Mouse (Mus musculus) hematopoietic stem cell, adult 5-6 weeks (primary cell): ENCODE data around the gene Arid1b. TPM values are rescaled to one million over a fixed set of nuclear protein-coding genes. Genes with fewer than 3 reads are reported as not detected.

Experiments used
- ATAC-seq, 2 experiments: fragments of 125-278 bp in 1 of 2; replicated peaks in 1 of 2; 2 replicates each; pipeline ENCODE4 v1.8.0; 2016 to 2017; ENCODE audit warnings: inconsistent platforms in 2 of 2, mild to moderate bottlenecking in 2 of 2, moderate number of reproducible peaks in 2 of 2, low read depth in 1 of 2, moderate TSS enrichment in 1 of 2; ENCODE audit not compliant: low FRiP score in 2 of 2, poor library complexity in 2 of 2, severe bottlenecking in 2 of 2, insufficient read depth in 1 of 2, low TSS enrichment in 1 of 2
- total RNA-seq: library from RNA; stranded (forward); fragments of 172-1452, 232-1000 nt; gene quantifications from 2 replicates; pipeline ENCODE4 v1.2.3, GENCODE M21; 2017

The Arid1b gene
- total RNA-seq, 1 experiment from 2014 or later = 41.0 TPM

- no peak for ATAC-seq
Measured at GRCm38 (mm10) chr17:5388351-5388750, 394.2 kb downstream of the Arid1b start.

GRCm38 (mm10) chr17:5390682-5391081, 396.6 kb downstream of the Arid1b start:
- ATAC-seq = no peak

- ATAC-seq = no peak
Measured at GRCm38 (mm10) chr17:5395454-5396205, 401.5 kb downstream of the Arid1b start.

GRCm38 (mm10) chr17:5396213-5396612, 402.1 kb downstream of the Arid1b start:
- ATAC-seq = no peak
